8 mouse cellular contexts compared by ENCODE assay signal in the genomic region with DNA sequence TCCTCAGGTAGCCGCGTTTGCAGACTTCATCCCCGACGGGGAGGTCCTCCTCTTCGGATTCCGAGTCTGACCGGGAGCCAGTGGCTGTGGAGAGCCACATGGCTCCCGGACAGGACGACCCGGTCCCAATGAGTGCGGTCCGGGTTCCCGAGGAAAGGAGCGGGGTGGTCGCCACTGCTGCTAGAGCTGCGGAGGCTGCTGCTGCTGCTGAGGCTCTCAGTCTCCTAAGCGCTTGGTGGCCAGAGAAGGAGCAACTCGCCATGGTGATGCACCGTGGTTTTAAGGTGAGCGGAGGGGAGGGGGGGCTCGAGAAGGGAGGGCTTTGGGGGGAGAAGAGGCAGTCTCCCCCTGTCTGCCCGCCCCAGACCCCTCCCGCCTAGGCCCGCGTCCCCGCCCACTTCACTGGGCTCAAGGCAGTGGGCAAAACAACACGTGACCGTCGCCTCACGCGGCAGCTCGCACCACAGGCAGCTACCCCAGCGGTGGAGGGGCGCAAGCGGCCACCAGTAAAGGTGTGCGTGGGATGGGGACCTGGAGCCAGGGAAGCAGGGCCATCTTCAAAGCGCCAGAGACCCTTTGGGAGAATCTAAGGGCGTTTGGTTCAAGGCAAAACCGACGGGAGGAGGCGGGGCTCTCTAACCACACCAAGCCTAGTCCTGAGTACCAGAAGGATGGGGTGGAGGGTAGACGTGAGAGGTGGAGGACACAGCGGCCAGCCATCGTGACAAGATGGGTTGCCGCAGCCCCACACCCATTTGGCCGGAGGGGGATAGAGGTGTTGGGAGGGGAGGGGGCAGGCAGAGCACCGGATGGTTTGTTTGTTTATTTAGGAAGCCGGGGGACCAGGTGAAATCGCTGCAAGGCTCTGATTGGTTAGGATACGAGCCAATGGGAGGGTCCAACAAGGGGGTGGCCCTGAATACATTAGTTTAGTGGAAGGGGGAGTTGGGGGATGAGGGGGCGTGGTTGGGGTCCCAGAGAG. TPM values are rescaled to one million over a fixed set of nuclear protein-coding genes. Genes with fewer than 3 reads are reported as not detected.
DNase-seq lines count a peak whose midpoint lies in the region; ATAC-seq lines count a peak whose summit lies in the region.

A gene (minus strand): TSS at position 327 of the 982 bp plus-strand sequence.

- peak within 1 kb of the TSS; percentile 65 for H3K4me2 ChIP-seq in embryonic facial prominence, embryonic 14.5 days (ENCODE audit: low read depth, low read length)
- H3K4me2 ChIP-seq in kidney, embryonic 14.5 days (replicated peaks; ENCODE audit: low read depth, low read length): peak within 1 kb of the TSS; percentile 55
- peak within 1 kb of the TSS; percentile 66 for H3K4me2 ChIP-seq in midbrain, embryonic 16.5 days (ENCODE audit: low read length)

- DNase-seq in heart, embryonic 10.5 days (ENCODE audit: low spot score): peak; percentile 70
- DNase-seq in heart, postnatal 10 days: no peak
- DNase-seq in embryonic facial prominence, embryonic 14.5 days (ENCODE audit: low spot score): peak; percentile 17
- DNase-seq in ovary, postnatal 14 days (ENCODE audit: low spot score): no peak
- DNase-seq in left cerebral cortex, adult 9 months (ENCODE audit: low spot score in 2 of 2): no peak

- H3K27me3 ChIP-seq in heart, embryonic 10.5 days (ENCODE audit: insufficient read depth, poor library complexity, severe bottlenecking): peaks cover 69% of the 10 kb centered on the region
- H3K27me3 ChIP-seq in embryonic facial prominence, embryonic 14.5 days (replicated peaks; ENCODE audit: control insufficient read depth, insufficient read depth, low read length): peaks cover 78% of the 10 kb centered on the region
- peaks cover 59% of the 10 kb centered on the region for H3K27me3 ChIP-seq in kidney, embryonic 14.5 days (ENCODE audit: control insufficient read depth, insufficient read depth, low read length)
- peaks cover 37% of the 10 kb centered on the region for H3K27me3 ChIP-seq in midbrain, embryonic 16.5 days (ENCODE audit: control insufficient read depth, insufficient read depth, low read depth, low read length)

- H3K4me1 ChIP-seq in heart, embryonic 10.5 days: no peaks in the 10 kb centered on the region
- no peaks in the 10 kb centered on the region for H3K4me1 ChIP-seq in embryonic facial prominence, embryonic 14.5 days (ENCODE audit: control insufficient read depth, insufficient read depth, low read length)
- H3K4me1 ChIP-seq in kidney, embryonic 14.5 days (ENCODE audit: control insufficient read depth, insufficient read depth, low read length): no peaks in the 10 kb centered on the region
- peaks cover 5% of the 10 kb centered on the region for H3K4me1 ChIP-seq in midbrain, embryonic 16.5 days (ENCODE audit: control insufficient read depth, insufficient read depth, low read length)

- no peak within 1 kb of the TSS for H3K27ac ChIP-seq in heart, embryonic 10.5 days
- no peak within 1 kb of the TSS for H3K27ac ChIP-seq in embryonic facial prominence, embryonic 14.5 days (replicated peaks; ENCODE audit: low read depth, low read length)
- H3K27ac ChIP-seq in kidney, embryonic 14.5 days (ENCODE audit: low read depth, low read length): no peak within 1 kb of the TSS
- no peak within 1 kb of the TSS for H3K27ac ChIP-seq in midbrain, embryonic 16.5 days (ENCODE audit: low read length)

- WGBS in heart, embryonic 10.5 days: 16% methylated on average over 51 of the region's 51 CpGs
- WGBS in embryonic facial prominence, embryonic 14.5 days: 19% methylated on average over 32 of the region's 51 CpGs
- 22% methylated on average over 51 of the region's 51 CpGs for WGBS in kidney, embryonic 14.5 days
- WGBS in midbrain, embryonic 16.5 days: 21% methylated on average over 47 of the region's 51 CpGs

- ATAC-seq in embryonic facial prominence, embryonic 14.5 days (ENCODE audit: low read depth): peak; percentile 64
- ATAC-seq in kidney, embryonic 14.5 days (ENCODE audit: low FRiP score, low TSS enrichment): peak; percentile 79
- ATAC-seq in midbrain, embryonic 16.5 days: peak; percentile 87
- ATAC-seq in erythroblast, adult 5-6 weeks (replicated peaks; ENCODE audit: low FRiP score, poor library complexity, severe bottlenecking): no peak

- no peaks in the 10 kb centered on the region for H3K36me3 ChIP-seq in heart, embryonic 10.5 days
- H3K36me3 ChIP-seq in embryonic facial prominence, embryonic 14.5 days (ENCODE audit: control insufficient read depth, insufficient read depth, low read length): no peaks in the 10 kb centered on the region
- no peaks in the 10 kb centered on the region for H3K36me3 ChIP-seq in kidney, embryonic 14.5 days (ENCODE audit: control insufficient read depth, insufficient read depth, low read length)
- H3K36me3 ChIP-seq in midbrain, embryonic 16.5 days (ENCODE audit: control insufficient read depth, insufficient read depth, low read length): no peaks in the 10 kb centered on the region

- H3K9me3 ChIP-seq in heart, embryonic 10.5 days: no peaks in the 10 kb centered on the region
- no peaks in the 10 kb centered on the region for H3K9me3 ChIP-seq in embryonic facial prominence, embryonic 14.5 days (ENCODE audit: control insufficient read depth, low read length)
- no peaks in the 10 kb centered on the region for H3K9me3 ChIP-seq in kidney, embryonic 14.5 days (ENCODE audit: control insufficient read depth, low read length)
- H3K9me3 ChIP-seq in midbrain, embryonic 16.5 days (replicated peaks; ENCODE audit: control insufficient read depth, low read length, poor library complexity, severe bottlenecking): no peaks in the 10 kb centered on the region

- intact Hi-C loops in heart, postnatal 10 days (cut with DNase I): no loop called here

- H3K4me3 ChIP-seq in heart, embryonic 10.5 days: peak within 1 kb of the TSS; percentile 58
- H3K4me3 ChIP-seq in embryonic facial prominence, embryonic 14.5 days (ENCODE audit: low read depth, low read length): peak within 1 kb of the TSS; percentile 39
- H3K4me3 ChIP-seq in kidney, embryonic 14.5 days (ENCODE audit: low read length): peak within 1 kb of the TSS; percentile 35
- peak within 1 kb of the TSS; percentile 47 for H3K4me3 ChIP-seq in midbrain, embryonic 16.5 days (ENCODE audit: low read depth, low read length)

- H3K9ac ChIP-seq in embryonic facial prominence, embryonic 14.5 days (ENCODE audit: low read depth, low read length): no peak within 1 kb of the TSS
- no peak within 1 kb of the TSS for H3K9ac ChIP-seq in kidney, embryonic 14.5 days (ENCODE audit: low read depth, low read length)
- peak within 1 kb of the TSS; percentile 46 for H3K9ac ChIP-seq in midbrain, embryonic 16.5 days (ENCODE audit: low read depth, low read length)

RNA-seq across cellular contexts. Expression of the gene that starts here (rescaled TPM):
- polyA plus RNA-seq in heart, embryonic 10.5 days (2016; fragmentation: Nextera tagmentation; extraction: Ambion mirVana): 0.10 and 0.46 TPM in 2 replicates
- under 1 TPM; 0.07 to 0.10 TPM for total RNA-seq in heart, postnatal 10 days (2021)
- 2.4 and 3.4 TPM in 2 replicates for polyA plus RNA-seq in embryonic facial prominence, embryonic 14.5 days (2014; fragmentation: Nextera tagmentation; extraction: Ambion mirVana)
- 0.04 and 0.19 TPM in 2 replicates for polyA plus RNA-seq in kidney, embryonic 14.5 days (2014; fragmentation: Nextera tagmentation; extraction: Ambion mirVana)
- 3.9 TPM in 2 replicates for polyA plus RNA-seq in midbrain, embryonic 16.5 days (2015; fragmentation: Nextera tagmentation; extraction: Ambion mirVana)
- total RNA-seq in erythroblast, adult 5-6 weeks (2015; ENCODE audit: low replicate concordance): not detected in 2 replicates
- not detected in 2 replicates for total RNA-seq in erythroblast, adult 5-6 weeks (2017; ENCODE audit: low replicate concordance)

Comparison
In these comparisons a context has a peak if more than half of its experiments do, and no peak if none do; other contexts are left out.
1. Peak in DNase-seq and H3K4me3 ChIP-seq in heart, embryonic 10.5 days; RNA of the gene not detected or under 1 TPM.
2. Peak in ATAC-seq, H3K4me3 ChIP-seq and H3K4me2 ChIP-seq in kidney, embryonic 14.5 days; RNA of the gene not detected or under 1 TPM.